Mouse (Mus musculus): Measurements from ENCODE around the gene Npb. TPM values are rescaled to one million over a fixed set of nuclear protein-coding genes. Genes with fewer than 3 reads are reported as not detected.

The Npb gene
- polyA plus RNA-seq, 1 experiment from 2014 or later = 0.98 TPM

DNA sequence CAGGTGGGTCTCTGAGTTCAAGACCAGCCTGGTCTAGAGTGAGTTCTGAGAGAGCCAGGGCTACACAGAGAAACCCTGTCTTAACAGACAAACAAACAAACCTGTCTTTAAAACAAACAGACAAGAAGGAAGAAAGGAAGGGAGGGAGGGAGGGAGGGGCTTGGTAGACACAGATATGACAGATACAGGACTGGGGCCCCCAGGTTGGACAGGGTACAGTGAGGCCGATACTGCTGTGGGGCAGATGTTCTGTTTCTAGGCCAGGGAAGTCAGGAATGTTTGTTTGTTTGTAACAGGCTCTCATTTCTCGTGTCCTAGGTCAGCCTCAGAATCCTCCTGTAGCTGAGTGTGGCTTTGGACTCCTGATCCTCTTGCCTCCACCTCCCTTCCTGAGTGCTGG lies 4.7 kb upstream of the Npb start:
- no peak overlapping the region for H3K4me2 ChIP-seq
- H3K4me1 ChIP-seq = peaks cover 15% of the 10 kb centered on the region
- H3K9me3 ChIP-seq = no peaks in the 10 kb centered on the region
- no peak for ATAC-seq (ENCODE audit: insufficient number of reproducible peaks, insufficient read depth, low FRiP score, low TSS enrichment, low read depth)
- no peak overlapping the region; the same call in 1 of the 2 replicates for H3K4me3 ChIP-seq
- 80% methylated on average over 2 of the region's 2 CpGs for WGBS
- peaks cover 16% of the 10 kb centered on the region for H3K27me3 ChIP-seq
- H3K9ac ChIP-seq = no peak overlapping the region
- H3K27ac ChIP-seq = no peak overlapping the region
- H3K36me3 ChIP-seq = peaks cover 65% of the 10 kb centered on the region

DNA sequence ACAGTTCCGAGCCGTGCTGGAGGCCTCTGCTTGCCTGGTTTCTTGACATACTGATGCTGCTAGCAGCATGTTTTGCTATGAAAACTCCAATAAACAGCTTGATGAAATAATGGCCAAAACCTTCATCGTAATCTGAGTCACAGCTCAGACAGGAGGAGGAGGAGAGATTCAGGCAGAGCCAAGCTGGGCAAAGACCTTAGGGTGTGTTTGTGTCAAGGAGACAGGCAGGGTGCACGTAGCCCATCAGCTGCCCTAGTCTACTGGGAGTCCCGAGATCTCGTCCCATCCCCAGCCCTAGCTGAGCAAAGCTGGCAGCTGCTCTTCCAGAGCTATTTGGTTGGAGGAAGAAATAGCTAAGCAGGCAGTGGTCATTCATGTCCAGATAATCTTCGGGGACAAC lies 2.6 kb upstream of the Npb start:
- peaks cover 24% of the 10 kb centered on the region for H3K27me3 ChIP-seq
- H3K9ac ChIP-seq = 0 out of 2 replicates have a peak overlapping the region, but pooled peaks have one; percentile 16
- ATAC-seq (ENCODE audit: insufficient number of reproducible peaks, insufficient read depth, low FRiP score, low TSS enrichment, low read depth) = no peak
- no peak overlapping the region for H3K4me3 ChIP-seq
- H3K4me1 ChIP-seq = peaks cover 13% of the 10 kb centered on the region
- no peak overlapping the region for H3K4me2 ChIP-seq
- H3K27ac ChIP-seq = no peak overlapping the region
- H3K36me3 ChIP-seq = peaks cover 68% of the 10 kb centered on the region
- WGBS = 90% methylated on average over 7 of the region's 7 CpGs
- no peaks in the 10 kb centered on the region for H3K9me3 ChIP-seq

DNA sequence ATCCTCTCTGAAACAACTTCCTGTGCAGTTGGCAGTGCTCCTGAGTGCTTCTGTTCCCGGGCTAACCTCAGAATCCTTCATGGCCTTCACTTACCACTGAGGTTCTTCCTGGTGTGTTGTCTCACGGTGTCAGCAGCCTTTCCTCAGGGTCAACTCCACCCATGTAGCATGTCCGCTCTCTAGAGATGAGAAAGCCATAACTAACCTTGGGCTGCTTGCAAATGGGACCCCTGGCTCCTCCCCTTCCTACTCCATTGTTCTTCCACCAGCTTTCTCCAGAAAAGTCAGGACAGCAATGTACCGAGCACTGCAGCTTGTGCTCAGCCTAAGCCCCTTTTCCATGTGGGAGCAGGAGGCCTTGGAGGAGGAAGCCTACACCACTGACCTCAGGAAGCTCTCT lies 1.5 kb upstream of the Npb start:
- Histone ChIP-seq H3K9ac (no peak overlapping the region), H3K27me3 (peaks cover 24% of the 10 kb centered on the region), H3K4me1 (peaks cover 13% of the 10 kb centered on the region), H3K4me2 (no peak overlapping the region), H3K4me3 (no peak overlapping the region), H3K36me3 (peaks cover 73% of the 10 kb centered on the region), H3K9me3 (no peaks in the 10 kb centered on the region), H3K27ac (no peak overlapping the region)
- WGBS = 81% methylated on average over 4 of the region's 4 CpGs
- ATAC-seq (ENCODE audit: insufficient number of reproducible peaks, insufficient read depth, low FRiP score, low TSS enrichment, low read depth) = no peak

DNA sequence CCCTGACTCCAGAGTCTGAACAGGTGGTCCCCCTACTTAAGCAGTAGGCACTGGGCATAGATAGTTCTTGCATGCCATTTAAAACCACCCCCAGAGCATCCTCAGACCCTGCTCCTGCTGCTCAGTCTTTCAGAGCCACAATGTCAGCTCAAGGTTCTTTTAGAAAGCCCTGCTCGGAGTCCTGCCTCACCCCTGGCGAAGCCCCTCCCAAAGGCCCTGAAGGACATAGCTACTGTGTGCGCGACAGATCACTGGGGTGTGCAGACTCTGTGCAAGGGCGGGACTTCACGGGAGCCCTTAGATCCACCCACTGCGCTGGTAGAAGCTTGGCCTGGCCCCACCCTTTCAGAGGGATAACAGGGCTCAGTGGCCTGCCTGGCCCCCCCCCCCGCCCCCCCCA lies 973 bp downstream of the Npb start:
- WGBS = 42% methylated on average over 8 of the region's 8 CpGs
- H3K36me3 ChIP-seq = peaks cover 74% of the 10 kb centered on the region
- no peak for ATAC-seq (ENCODE audit: insufficient number of reproducible peaks, insufficient read depth, low FRiP score, low TSS enrichment, low read depth)
- H3K9me3 ChIP-seq = no peaks in the 10 kb centered on the region
- H3K4me1 ChIP-seq = peaks cover 13% of the 10 kb centered on the region
- H3K27me3 ChIP-seq = peaks cover 24% of the 10 kb centered on the region
- H3K4me2 ChIP-seq = peak overlapping the region; percentile 65
- no peak overlapping the region for H3K4me3 ChIP-seq
- H3K9ac ChIP-seq = no peak overlapping the region
- H3K27ac ChIP-seq = no peak overlapping the region

DNA sequence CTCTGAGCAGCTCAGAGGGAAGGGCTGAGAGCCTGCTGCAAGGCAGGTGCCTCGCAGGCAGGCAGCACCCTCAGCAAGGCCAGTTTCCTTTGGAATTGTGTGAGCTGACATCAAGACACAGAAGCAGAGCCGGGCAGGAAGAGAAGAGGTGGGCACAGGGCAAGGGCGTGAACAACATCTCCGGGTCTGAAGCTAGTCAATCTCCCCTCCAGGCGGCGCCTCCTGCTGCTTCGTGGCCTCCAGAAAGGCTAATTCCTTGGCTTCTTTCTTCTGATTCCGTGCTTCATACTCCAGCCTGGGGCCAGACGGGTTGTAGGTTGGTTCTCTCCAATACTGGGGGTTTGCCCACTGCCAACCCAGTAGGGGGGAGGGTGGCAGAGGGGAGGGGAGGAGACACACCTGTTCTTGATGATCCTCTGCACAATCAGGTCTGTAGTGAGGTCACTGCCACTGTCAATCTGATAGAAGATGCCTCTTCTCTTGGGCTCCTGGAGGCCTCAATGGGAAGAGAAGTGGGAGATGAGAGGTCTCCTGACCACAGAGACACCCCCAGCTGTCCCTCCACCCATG lies 2.3 kb downstream of the Npb start:
- ATAC-seq (ENCODE audit: insufficient number of reproducible peaks, insufficient read depth, low FRiP score, low TSS enrichment, low read depth) = no peak
- H3K4me1 ChIP-seq = peaks cover 13% of the 10 kb centered on the region
- WGBS = 81% methylated on average over 9 of the region's 9 CpGs
- no peak overlapping the region for H3K4me2 ChIP-seq
- no peak overlapping the region for H3K4me3 ChIP-seq
- H3K9ac ChIP-seq = no peak overlapping the region
- H3K27me3 ChIP-seq = peaks cover 24% of the 10 kb centered on the region
- no peak overlapping the region for H3K27ac ChIP-seq
- H3K9me3 ChIP-seq = no peaks in the 10 kb centered on the region
- peaks cover 69% of the 10 kb centered on the region for H3K36me3 ChIP-seq

DNA sequence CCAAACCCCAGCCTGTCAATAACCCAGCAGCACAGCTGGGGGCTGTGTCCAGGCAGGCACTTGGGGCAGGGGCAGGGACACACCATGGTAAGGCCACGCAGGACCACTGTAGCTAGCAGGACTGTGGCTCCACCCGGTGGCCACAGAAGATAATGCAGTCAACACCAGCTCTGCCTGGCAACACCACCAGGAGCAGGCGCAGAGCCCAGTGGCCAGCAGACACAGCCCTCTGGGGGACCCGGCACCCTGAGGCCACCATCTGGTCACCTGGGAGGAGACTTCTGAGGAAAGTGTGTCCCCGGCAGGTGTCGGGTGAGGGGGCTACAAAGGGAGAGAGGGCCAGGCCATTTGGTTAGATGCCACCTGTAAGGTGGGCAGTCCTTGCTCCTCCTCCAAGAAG lies 4.5 kb downstream of the Npb start:
- Histone ChIP-seq H3K4me3 (no peak overlapping the region), H3K9me3 (no peaks in the 10 kb centered on the region), H3K27me3 (peaks cover 16% of the 10 kb centered on the region), H3K36me3 (peaks cover 53% of the 10 kb centered on the region), H3K4me1 (peaks cover 30% of the 10 kb centered on the region), H3K27ac (no peak overlapping the region), H3K4me2 (no peak overlapping the region), H3K9ac (no peak overlapping the region)
- ATAC-seq (ENCODE audit: insufficient number of reproducible peaks, insufficient read depth, low FRiP score, low TSS enrichment, low read depth) = peak; percentile 20; the same call in 1 of the 2 replicates
- 60% methylated on average over 6 of the region's 6 CpGs for WGBS

DNA sequence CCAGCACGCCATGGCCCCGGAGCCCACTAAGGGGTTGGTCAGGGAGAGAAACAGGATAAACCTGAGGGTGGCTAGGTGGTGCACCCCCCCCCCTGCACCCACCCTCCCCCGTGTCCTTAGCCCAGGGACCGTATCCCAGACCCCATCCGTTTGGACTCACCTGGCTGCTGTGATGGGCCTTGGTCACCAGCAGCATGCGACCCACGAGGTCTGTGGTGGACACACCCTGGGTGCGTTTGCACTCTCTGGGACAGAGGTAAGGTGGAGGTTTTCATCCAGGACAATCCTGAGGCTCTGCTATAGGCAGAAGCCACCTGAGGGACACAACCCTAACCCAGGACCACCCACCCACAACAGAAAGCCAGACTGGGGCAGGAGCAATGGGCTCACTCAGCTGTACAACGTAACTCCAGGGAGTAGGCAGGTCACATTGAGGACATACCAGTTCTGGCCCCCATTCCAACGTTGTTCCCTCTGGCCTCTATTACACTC lies 5.2 kb downstream of the Npb start:
- H3K9ac ChIP-seq = no peak overlapping the region
- H3K4me2 ChIP-seq = no peak overlapping the region
- H3K4me3 ChIP-seq = no peak overlapping the region
- 86% methylated on average over 10 of the region's 10 CpGs for WGBS
- no peak overlapping the region for H3K27ac ChIP-seq
- peaks cover 26% of the 10 kb centered on the region for H3K4me1 ChIP-seq
- peaks cover 9% of the 10 kb centered on the region for H3K27me3 ChIP-seq
- peaks cover 59% of the 10 kb centered on the region for H3K36me3 ChIP-seq
- no peaks in the 10 kb centered on the region for H3K9me3 ChIP-seq
- no peak for ATAC-seq (ENCODE audit: insufficient number of reproducible peaks, insufficient read depth, low FRiP score, low TSS enrichment, low read depth)

DNA sequence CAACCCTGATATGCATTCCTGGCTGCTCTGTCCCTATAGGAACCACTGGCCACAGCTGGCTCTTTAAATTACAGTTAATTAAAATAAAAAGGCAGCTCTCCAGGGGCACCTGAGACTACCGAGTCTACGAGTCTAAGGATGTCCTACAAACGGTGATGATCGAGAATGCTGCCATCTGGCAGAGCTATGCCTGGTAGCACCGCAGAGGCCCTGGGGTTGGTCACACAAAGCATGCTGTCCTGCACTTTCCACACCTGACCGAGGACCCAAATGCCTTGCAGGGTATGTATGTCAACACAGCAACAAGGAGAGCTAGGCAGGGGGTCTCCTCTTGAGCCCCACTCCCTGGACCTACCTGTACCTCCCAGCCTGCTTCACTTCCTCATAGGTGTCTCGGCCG lies 5.7 kb downstream of the Npb start:
- peaks cover 4% of the 10 kb centered on the region for H3K27me3 ChIP-seq

DNA sequence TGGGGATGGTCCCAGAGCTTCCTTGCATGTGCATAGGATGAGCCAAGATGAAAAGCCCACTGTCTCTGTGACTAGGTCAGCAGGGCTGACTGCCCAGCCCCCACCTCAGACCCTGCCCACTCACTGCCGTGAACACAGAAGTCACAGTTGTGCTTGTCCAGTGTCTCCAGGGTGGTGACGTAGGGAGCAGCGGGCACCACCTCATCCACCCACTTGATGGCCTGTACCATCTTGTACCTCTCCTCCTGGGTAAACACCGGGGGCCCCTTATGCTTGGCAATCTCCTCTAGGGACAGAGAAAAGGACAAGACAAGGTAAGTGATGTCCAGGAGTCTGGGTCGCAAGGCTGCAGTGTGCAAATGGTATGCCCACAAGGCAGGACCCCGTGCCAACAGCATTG lies 6.9 kb downstream of the Npb start:
- no peak overlapping the region for H3K4me3 ChIP-seq
- peaks cover 69% of the 10 kb centered on the region for H3K36me3 ChIP-seq
- peaks cover 17% of the 10 kb centered on the region for H3K4me1 ChIP-seq
- ATAC-seq (ENCODE audit: insufficient number of reproducible peaks, insufficient read depth, low FRiP score, low TSS enrichment, low read depth) = no peak
- no peaks in the 10 kb centered on the region for H3K27me3 ChIP-seq
- no peak overlapping the region for H3K4me2 ChIP-seq
- no peaks in the 10 kb centered on the region for H3K9me3 ChIP-seq
- WGBS = 95% methylated on average over 6 of the region's 6 CpGs
- no peak overlapping the region for H3K9ac ChIP-seq
- H3K27ac ChIP-seq = no peak overlapping the region

More for the DNA sequence above, 5.7 kb downstream of the Npb start:
- no peak for ATAC-seq (ENCODE audit: insufficient number of reproducible peaks, insufficient read depth, low FRiP score, low TSS enrichment, low read depth)
- no peak overlapping the region for H3K4me2 ChIP-seq
- no peak overlapping the region for H3K27ac ChIP-seq
- H3K4me3 ChIP-seq = no peak overlapping the region
- no peak overlapping the region; the same call in 1 of the 2 replicates for H3K9ac ChIP-seq
- peaks cover 21% of the 10 kb centered on the region for H3K4me1 ChIP-seq
- WGBS = 88% methylated on average over 8 of the region's 8 CpGs
- no peaks in the 10 kb centered on the region for H3K9me3 ChIP-seq
- peaks cover 64% of the 10 kb centered on the region for H3K36me3 ChIP-seq

DNA sequence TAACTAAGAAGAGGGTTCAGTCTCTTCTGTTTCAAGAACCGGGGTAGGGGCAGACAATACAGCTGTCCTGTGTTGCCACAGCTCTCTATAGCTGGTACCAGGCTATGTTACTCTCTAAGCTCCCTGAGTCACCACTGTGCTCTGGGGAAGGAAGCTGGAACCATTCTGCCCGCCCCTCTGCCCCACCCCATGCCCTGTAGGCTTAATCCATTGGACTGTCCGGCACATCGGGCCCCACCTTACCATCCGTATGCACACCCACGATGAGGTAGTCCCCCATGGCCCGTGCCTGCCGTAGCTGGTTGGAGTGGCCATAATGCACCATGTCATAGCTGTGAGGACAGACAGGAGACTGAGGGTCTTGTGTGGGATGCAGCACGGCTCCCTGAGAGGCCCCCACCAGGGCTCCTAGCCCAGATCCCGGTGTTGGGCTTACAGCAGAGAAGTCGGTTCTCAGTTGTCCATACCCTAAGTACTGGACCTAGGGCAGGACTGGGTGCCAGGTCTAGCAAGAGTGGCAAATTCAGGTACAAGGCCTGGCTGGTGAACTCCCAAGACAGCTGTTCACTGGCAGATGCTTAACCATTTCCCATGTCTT lies 7.4 kb downstream of the Npb start:
- Histone ChIP-seq H3K9me3 (no peaks in the 10 kb centered on the region), H3K27ac (no peak overlapping the region), H3K4me3 (no peak overlapping the region; the same call in 1 of the 2 replicates), H3K27me3 (no peaks in the 10 kb centered on the region), H3K9ac (0 out of 2 replicates have a peak overlapping the region, but pooled peaks have one; percentile 23), H3K4me1 (peaks cover 17% of the 10 kb centered on the region), H3K36me3 (peaks cover 69% of the 10 kb centered on the region), H3K4me2 (no peak overlapping the region)
- WGBS = 90% methylated on average over 11 of the region's 11 CpGs
- no peak for ATAC-seq (ENCODE audit: insufficient number of reproducible peaks, insufficient read depth, low FRiP score, low TSS enrichment, low read depth)

DNA sequence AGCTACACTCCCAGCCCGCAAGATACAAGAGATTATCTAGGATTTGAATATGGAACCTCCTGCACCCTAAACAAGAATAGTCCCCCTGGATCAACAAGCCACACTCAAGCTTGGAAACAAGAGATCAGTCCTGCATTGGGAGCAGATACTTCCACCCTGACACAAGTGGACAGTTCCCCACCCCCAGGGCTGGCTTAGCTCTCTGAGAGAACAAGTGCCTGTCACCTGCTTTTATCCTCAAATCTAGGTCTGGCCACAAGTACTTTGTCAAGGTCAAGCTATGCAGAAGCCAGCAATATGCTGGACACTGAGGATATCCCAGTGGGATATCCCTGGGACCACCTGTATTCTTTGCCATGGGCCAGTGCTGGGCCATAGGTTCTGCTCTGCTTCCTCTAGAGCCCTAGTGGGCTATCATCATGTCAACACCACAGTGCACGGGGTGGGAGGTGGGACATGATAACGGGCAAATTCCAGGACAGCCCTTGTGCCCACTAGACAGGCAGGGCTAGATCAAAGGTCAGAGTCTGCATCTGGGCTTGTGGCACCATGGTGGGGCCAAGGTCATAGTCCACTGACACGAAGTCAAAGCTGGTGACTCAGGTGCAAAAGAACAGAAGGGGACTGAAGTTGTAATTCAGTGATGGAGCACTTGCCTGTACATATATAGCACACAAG lies 8.5 kb downstream of the Npb start:
- peak overlapping the region; percentile 75; the same call in 1 of the 2 replicates for H3K27ac ChIP-seq
- H3K36me3 ChIP-seq = peaks cover 68% of the 10 kb centered on the region
- no peaks in the 10 kb centered on the region for H3K27me3 ChIP-seq
- H3K9ac ChIP-seq = peak overlapping the region; percentile 88
- no peak for ATAC-seq (ENCODE audit: insufficient number of reproducible peaks, insufficient read depth, low FRiP score, low TSS enrichment, low read depth)
- peak overlapping the region; percentile 86 for H3K4me3 ChIP-seq
- WGBS = 56% methylated on average over 4 of the region's 4 CpGs
- H3K4me1 ChIP-seq = peaks cover 17% of the 10 kb centered on the region
- H3K9me3 ChIP-seq = no peaks in the 10 kb centered on the region
- H3K4me2 ChIP-seq = peak overlapping the region; percentile 78
